Mouse (Mus musculus) frontal cortex, adult 2 months (tissue): ENCODE results near the gene 2810006K23Rik. TPM values are rescaled to one million over a fixed set of nuclear protein-coding genes. Genes with fewer than 3 reads are reported as not detected.

Experiments used
- DNase-seq, 2 experiments: peaks; one replicate each; pipeline ENCODE4 v3.0.0; 2022; ENCODE audit warnings: low spot score in 1 of 2; ENCODE audit errors: extremely low spot score in 1 of 2
- polyA plus RNA-seq: library from polyadenylated mRNA; depleted of rRNA; stranded (reverse); fragments of >200 nt; gene quantifications from 2 replicates; pipeline ENCODE4 v1.2.3, GENCODE M21; 2012; rRNA removed

2810006K23Rik gene
- polyA plus RNA-seq, 1 experiment: 14.6 TPM

DNA sequence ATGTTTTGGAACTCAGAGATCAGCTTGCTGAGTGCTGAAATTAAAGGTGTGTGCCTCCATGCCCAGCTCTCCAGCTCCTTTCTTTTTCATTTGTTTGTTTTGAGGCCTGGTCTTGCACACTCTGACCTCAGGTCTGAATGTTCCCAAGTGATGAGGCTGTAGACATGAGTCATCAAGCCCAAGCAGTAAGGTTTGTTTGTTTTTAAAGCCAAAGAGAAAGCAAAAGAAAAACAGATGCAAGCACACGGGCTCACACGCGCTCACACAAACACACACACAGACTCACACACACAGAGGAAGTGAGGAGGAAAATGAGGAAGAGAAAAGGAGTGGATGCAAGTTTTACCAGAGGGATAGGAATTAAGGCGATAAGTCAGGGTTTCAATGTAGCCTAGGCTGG lies 49.3 kb downstream of the 2810006K23Rik start:
- DNase-seq: no peak

DNA sequence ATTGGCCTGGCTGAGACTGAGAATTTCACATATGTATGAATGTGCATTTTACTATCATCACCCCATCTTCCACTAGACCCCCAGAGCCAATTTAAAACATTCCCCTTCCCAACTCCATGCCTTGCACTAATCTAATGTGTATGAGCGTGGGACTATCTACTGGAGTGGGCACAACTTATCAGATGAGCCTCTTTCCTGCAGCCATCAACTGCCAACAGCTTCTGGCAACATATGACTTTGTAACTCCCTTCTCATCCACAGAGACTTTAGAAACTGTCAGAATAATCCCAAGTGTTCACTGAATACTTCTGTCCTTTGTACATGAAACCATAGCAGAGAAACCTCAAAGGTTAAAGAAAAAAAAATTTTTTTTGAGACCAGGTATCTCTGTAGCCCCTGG lies 52.2 kb downstream of the 2810006K23Rik start:
- no peak for DNase-seq

DNA sequence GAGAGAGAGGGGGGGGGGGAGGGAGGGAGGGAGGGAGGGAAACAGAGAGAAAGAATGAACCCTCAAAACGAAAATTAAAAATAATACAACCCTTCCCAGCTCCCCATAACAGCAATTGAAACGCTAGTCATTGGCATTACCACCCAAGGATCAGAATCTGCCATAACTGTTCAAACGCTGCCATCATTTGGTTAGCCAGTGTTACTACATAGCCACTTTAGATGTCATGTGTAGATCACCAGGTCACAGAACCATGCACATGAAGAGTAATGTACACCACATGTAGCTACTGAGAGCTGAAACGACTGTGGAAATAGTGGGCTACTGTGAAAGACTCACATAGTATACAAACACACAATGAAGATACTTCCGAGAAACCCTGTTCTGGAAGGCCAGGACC lies 60.0 kb downstream of the 2810006K23Rik start:
- DNase-seq: no peak

Other genes starting within 250 kb of the 2810006K23Rik start
- 30.2 and 33.3 TPM in 2 replicates for gene Abcb9, start 232.3 kb upstream of the 2810006K23Rik start, polyA plus RNA-seq
- 43.2 and 45.3 TPM in 2 replicates for gene Ogfod2, start 215.8 kb upstream of the 2810006K23Rik start, polyA plus RNA-seq
- 82.8 and 83.4 TPM in 2 replicates for gene Arl6ip4, start 212.0 kb upstream of the 2810006K23Rik start, polyA plus RNA-seq
- gene Pitpnm2, start 78.3 kb upstream of the 2810006K23Rik start, polyA plus RNA-seq: 195 and 196 TPM in 2 replicates
- 21.1 and 21.7 TPM in 2 replicates for gene Mphosph9, start 117 bp upstream of the 2810006K23Rik start, polyA plus RNA-seq
- gene Cdk2ap1, start 35.0 kb downstream of the 2810006K23Rik start, polyA plus RNA-seq: 182 and 239 TPM in 2 replicates
- gene Sbno1, start 97.9 kb downstream of the 2810006K23Rik start, polyA plus RNA-seq: 57.7 and 59.5 TPM in 2 replicates
- gene Kmt5a, start 111.8 kb downstream of the 2810006K23Rik start, polyA plus RNA-seq: 41.8 and 54.3 TPM in 2 replicates
- 24.5 and 25.9 TPM in 2 replicates for gene Rilpl2, start 150.3 kb downstream of the 2810006K23Rik start, polyA plus RNA-seq
- 9.6 and 11.8 TPM in 2 replicates for gene Snrnp35, start 155.0 kb downstream of the 2810006K23Rik start, polyA plus RNA-seq
- gene Rilpl1, start 203.3 kb downstream of the 2810006K23Rik start, polyA plus RNA-seq: 44.7 and 51.7 TPM in 2 replicates
- gene Tmed2, start 212.6 kb downstream of the 2810006K23Rik start, polyA plus RNA-seq: 108 and 133 TPM in 2 replicates
- 38.2 and 38.3 TPM in 2 replicates for gene Ddx55, start 224.8 kb downstream of the 2810006K23Rik start, polyA plus RNA-seq